Mouse (Mus musculus): Measurements from ENCODE around the gene Armh3. TPM values are rescaled to one million over a fixed set of nuclear protein-coding genes. Genes with fewer than 3 reads are reported as not detected.
"Not testable (repeated sequence)": the region's sequence is repeated elsewhere in the genome, so short reads cannot be mapped to it uniquely, and the experiment has no call there.

Gene Armh3
- polyA plus RNA-seq, 1 experiment from 2014 or later, result 15.0 TPM

GRCm38 (mm10) chr19:46003371-46004226 is 5.3 kb upstream of the Armh3 start, which contains the start of gene Hps6:
TSS of gene Hps6 (plus strand) at chr19:46003508.
- WGBS, result 2% methylated on average over 70 of the region's 70 CpGs
- Histone ChIP-seq H3K4me2 (ENCODE audit: low read length) (peak within 1 kb of the TSS; percentile 66), H3K36me3 (ENCODE audit: control insufficient read depth, insufficient read depth, low read length) (0 out of 2 replicates have a peak, but pooled peaks cover 6% of the 10 kb centered on the region), H3K27me3 (replicated peaks; ENCODE audit: control insufficient read depth, insufficient read depth, low read length) (no peaks in the 10 kb centered on the region), H3K9ac (ENCODE audit: low read length) (peak within 1 kb of the TSS; percentile 75), H3K4me3 (ENCODE audit: low read depth, low read length) (peak within 1 kb of the TSS; percentile 57), H3K27ac (ENCODE audit: low read depth) (no peak within 1 kb of the TSS), H3K9me3 (ENCODE audit: control insufficient read depth, low read length) (no peaks in the 10 kb centered on the region), H3K4me1 (replicated peaks; ENCODE audit: control insufficient read depth, insufficient read depth, low read length) (peaks cover 9% of the 10 kb centered on the region)
- ATAC-seq (replicated peaks; ENCODE audit: low FRiP score, low TSS enrichment, low read depth) (peak; percentile 86), DNase-seq (ENCODE audit: low spot score) (peak; percentile 79)

GRCm38 (mm10) chr19:46002279-46002678 is 4.0 kb upstream of the Armh3 start:
- ATAC-seq (replicated peaks; ENCODE audit: low FRiP score, low TSS enrichment, low read depth) (no peak), DNase-seq (ENCODE audit: low spot score) (no peak)
- no peak overlapping the region for H3K4me3 ChIP-seq (ENCODE audit: low read depth, low read length)
- H3K36me3 ChIP-seq (ENCODE audit: control insufficient read depth, insufficient read depth, low read length), result 0 out of 2 replicates have a peak, but pooled peaks cover 6% of the 10 kb centered on the region
- H3K4me2 ChIP-seq (ENCODE audit: low read length), result no peak overlapping the region
- WGBS, result 81% methylated on average over 9 of the region's 9 CpGs
- H3K27ac ChIP-seq (ENCODE audit: low read depth), result no peak overlapping the region
- no peaks in the 10 kb centered on the region for H3K9me3 ChIP-seq (ENCODE audit: control insufficient read depth, low read length)
- no peak overlapping the region for H3K9ac ChIP-seq (ENCODE audit: low read length)
- H3K4me1 ChIP-seq (replicated peaks; ENCODE audit: control insufficient read depth, insufficient read depth, low read length), result peaks cover 12% of the 10 kb centered on the region
- no peaks in the 10 kb centered on the region for H3K27me3 ChIP-seq (replicated peaks; ENCODE audit: control insufficient read depth, insufficient read depth, low read length)

- Histone ChIP-seq H3K27ac (ENCODE audit: low read depth) (no peak overlapping the region), H3K9me3 (ENCODE audit: control insufficient read depth, low read length) (0 out of 2 replicates have a peak, but pooled peaks cover under 1% of the 10 kb centered on the region), H3K4me3 (ENCODE audit: low read depth, low read length) (no peak overlapping the region), H3K4me2 (ENCODE audit: low read length) (peak overlapping the region; percentile 69; the same call in 1 of the 2 replicates), H3K4me1 (replicated peaks; ENCODE audit: control insufficient read depth, insufficient read depth, low read length) (peaks cover 13% of the 10 kb centered on the region), H3K36me3 (ENCODE audit: control insufficient read depth, insufficient read depth, low read length) (peaks cover 3% of the 10 kb centered on the region; the same call in 1 of the 2 replicates), H3K9ac (ENCODE audit: low read length) (no peak overlapping the region), H3K27me3 (replicated peaks; ENCODE audit: control insufficient read depth, insufficient read depth, low read length) (no peaks in the 10 kb centered on the region)
- WGBS, result 73% methylated on average over 1 of the region's 1 CpGs
- ATAC-seq (replicated peaks; ENCODE audit: low FRiP score, low TSS enrichment, low read depth) (no peak), DNase-seq (ENCODE audit: low spot score) (no peak)
These were observed 1.1 kb upstream of the Armh3 start for GRCm38 (mm10) chr19:45999378-45999777.

GRCm38 (mm10) chr19:45998694-45999217 is 468 bp upstream of the Armh3 start:
- ATAC-seq (replicated peaks; ENCODE audit: low FRiP score, low TSS enrichment, low read depth) (peak; percentile 9; the same call in 1 of the 2 replicates), DNase-seq (ENCODE audit: low spot score) (no peak)
- peak overlapping the region; percentile 88; the same call in 1 of the 2 replicates for H3K9ac ChIP-seq (ENCODE audit: low read length)
- H3K4me2 ChIP-seq (ENCODE audit: low read length), result peak overlapping the region; percentile 69
- 9% methylated on average over 8 of the region's 8 CpGs for WGBS
- no peak overlapping the region for H3K27ac ChIP-seq (ENCODE audit: low read depth)
- peak overlapping the region; percentile 59 for H3K4me3 ChIP-seq (ENCODE audit: low read depth, low read length)
- 0 out of 2 replicates have a peak, but pooled peaks cover 4% of the 10 kb centered on the region for H3K9me3 ChIP-seq (ENCODE audit: control insufficient read depth, low read length)
- H3K27me3 ChIP-seq (replicated peaks; ENCODE audit: control insufficient read depth, insufficient read depth, low read length), result no peaks in the 10 kb centered on the region
- H3K36me3 ChIP-seq (ENCODE audit: control insufficient read depth, insufficient read depth, low read length), result peaks cover 3% of the 10 kb centered on the region; the same call in 1 of the 2 replicates
- H3K4me1 ChIP-seq (replicated peaks; ENCODE audit: control insufficient read depth, insufficient read depth, low read length), result peaks cover 8% of the 10 kb centered on the region

GRCm38 (mm10) chr19:45997365-45997764 is 923 bp downstream of the Armh3 start:
- H3K4me1 ChIP-seq (replicated peaks; ENCODE audit: control insufficient read depth, insufficient read depth, low read length), result peaks cover 8% of the 10 kb centered on the region; the same call in 1 of the 2 replicates
- H3K4me3 ChIP-seq (ENCODE audit: low read depth, low read length), result peak overlapping the region; percentile 59
- H3K4me2 ChIP-seq (ENCODE audit: low read length), result peak overlapping the region; percentile 69
- 57% methylated on average over 5 of the region's 5 CpGs for WGBS
- H3K9ac ChIP-seq (ENCODE audit: low read length), result peak overlapping the region; percentile 88
- H3K27me3 ChIP-seq (replicated peaks; ENCODE audit: control insufficient read depth, insufficient read depth, low read length), result no peaks in the 10 kb centered on the region
- peaks cover 3% of the 10 kb centered on the region; the same call in 1 of the 2 replicates for H3K36me3 ChIP-seq (ENCODE audit: control insufficient read depth, insufficient read depth, low read length)
- ATAC-seq (replicated peaks; ENCODE audit: low FRiP score, low TSS enrichment, low read depth) (no peak), DNase-seq (ENCODE audit: low spot score) (no peak)
- H3K9me3 ChIP-seq (ENCODE audit: control insufficient read depth, low read length), result 0 out of 2 replicates have a peak, but pooled peaks cover 4% of the 10 kb centered on the region
- peak overlapping the region; percentile 93; the same call in 1 of the 2 replicates for H3K27ac ChIP-seq (ENCODE audit: low read depth)

GRCm38 (mm10) chr19:45993981-45994737 is 4.1 kb downstream of the Armh3 start:
- Histone ChIP-seq H3K36me3 (ENCODE audit: control insufficient read depth, insufficient read depth, low read length) (peaks cover 3% of the 10 kb centered on the region; the same call in 1 of the 2 replicates), H3K9me3 (ENCODE audit: control insufficient read depth, low read length) (0 out of 2 replicates have a peak, but pooled peaks cover 4% of the 10 kb centered on the region), H3K4me2 (ENCODE audit: low read length) (no peak overlapping the region), H3K9ac (ENCODE audit: low read length) (no peak overlapping the region), H3K27me3 (replicated peaks; ENCODE audit: control insufficient read depth, insufficient read depth, low read length) (no peaks in the 10 kb centered on the region), H3K4me3 (ENCODE audit: low read depth, low read length) (no peak overlapping the region), H3K27ac (ENCODE audit: low read depth) (no peak overlapping the region), H3K4me1 (replicated peaks; ENCODE audit: control insufficient read depth, insufficient read depth, low read length) (peaks cover 8% of the 10 kb centered on the region; the same call in 1 of the 2 replicates)
- ATAC-seq (replicated peaks; ENCODE audit: low FRiP score, low TSS enrichment, low read depth), result no peak
- 95% methylated on average over 13 of the region's 13 CpGs for WGBS
- no peak for DNase-seq (ENCODE audit: low spot score)

- H3K27me3 ChIP-seq (replicated peaks; ENCODE audit: control insufficient read depth, insufficient read depth, low read length); H3K4me3 ChIP-seq (ENCODE audit: low read depth, low read length); H3K27ac ChIP-seq (ENCODE audit: low read depth); DNase-seq (ENCODE audit: low spot score); H3K9me3 ChIP-seq (ENCODE audit: control insufficient read depth, low read length); H3K4me2 ChIP-seq (ENCODE audit: low read length); ATAC-seq (replicated peaks; ENCODE audit: low FRiP score, low TSS enrichment, low read depth); H3K36me3 ChIP-seq (ENCODE audit: control insufficient read depth, insufficient read depth, low read length); H3K4me1 ChIP-seq (replicated peaks; ENCODE audit: control insufficient read depth, insufficient read depth, low read length); H3K9ac ChIP-seq (ENCODE audit: low read length): not testable (repeated sequence)
- 88% methylated on average over 6 of the region's 6 CpGs for WGBS
These were observed 4.8 kb downstream of the Armh3 start for GRCm38 (mm10) chr19:45993441-45993840.

- Histone ChIP-seq H3K9me3 (ENCODE audit: control insufficient read depth, low read length) (0 out of 2 replicates have a peak, but pooled peaks cover 4% of the 10 kb centered on the region), H3K27me3 (replicated peaks; ENCODE audit: control insufficient read depth, insufficient read depth, low read length) (no peaks in the 10 kb centered on the region)
- no peak for ATAC-seq (replicated peaks; ENCODE audit: low FRiP score, low TSS enrichment, low read depth)
These were observed 7.1 kb downstream of the Armh3 start for GRCm38 (mm10) chr19:45991171-45991570.

More at GRCm38 (mm10) chr19:45991171-45991570, 7.1 kb downstream of the Armh3 start:
- Histone ChIP-seq H3K4me3 (ENCODE audit: low read depth, low read length) (no peak overlapping the region), H3K9ac (ENCODE audit: low read length) (no peak overlapping the region), H3K27ac (ENCODE audit: low read depth) (no peak overlapping the region), H3K4me1 (replicated peaks; ENCODE audit: control insufficient read depth, insufficient read depth, low read length) (no peaks in the 10 kb centered on the region), H3K36me3 (ENCODE audit: control insufficient read depth, insufficient read depth, low read length) (peaks cover 12% of the 10 kb centered on the region), H3K4me2 (ENCODE audit: low read length) (no peak overlapping the region)
- DNase-seq (ENCODE audit: low spot score), result no peak
- 77% methylated on average over 3 of the region's 3 CpGs for WGBS

All from intestine, embryonic 14.5 days (tissue).